ENCODE assay signal across 16 mouse cellular contexts in genomic region chr4:150450081-150450691, GRCm38 (mm10).
DNase-seq lines count a peak whose midpoint lies in the region; ATAC-seq and TF ChIP-seq lines count a peak whose summit lies in the region.
"Had no signal": no experiment of that assay in that cellular context is flagged by ENCODE, and none has a peak within 500 bp of the region (broad histone marks: within the 10 kb centered on the region; RNA-seq: fewer than 3 reads in every experiment).

No protein-coding gene starts in this region.

- no peak for TF ChIP-seq CTCF in layer of hippocampus, adult 2 months (conservative IDR thresholded peaks at IDR 0.05)
- no peak for TF ChIP-seq CTCF in MEL (IDR thresholded peaks at IDR 0.05 in 2 of 3, conservative IDR thresholded peaks at IDR 0.05 in 1 of 3; ENCODE audit: control insufficient read depth in 1 of 3, insufficient read depth in 1 of 3, low read depth in 2 of 3, low read length in 3 of 3, poor library complexity in 1 of 3, severe bottlenecking in 1 of 3)

- no peak for TF ChIP-seq RAD21 in MEL (IDR thresholded peaks at IDR 0.05; ENCODE audit: low read depth, low read length)

- H3K4me1 ChIP-seq in MEL (ENCODE audit: control insufficient read depth in 1 of 2, insufficient read depth in 2 of 2, low read length in 2 of 2), result peaks cover 12 to 25% of the 10 kb centered on the region in 2 experiments

- H3K9ac ChIP-seq in MEL (ENCODE audit: control insufficient read depth, low read depth, low read length, poor library complexity, severe bottlenecking), result no peak overlapping the region
- H3K9ac ChIP-seq: embryonic facial prominence, embryonic 13.5 days; neural tube, embryonic 12.5 days had no signal

- TF ChIP-seq POLR2A in MEL (IDR thresholded peaks at IDR 0.05; ENCODE audit: control insufficient read depth in 1 of 2, insufficient read depth in 1 of 2, low read depth in 1 of 2, low read length in 2 of 2, poor library complexity in 1 of 2), result no peak

- no peaks in the 10 kb centered on the region for H3K27me3 ChIP-seq in MEL (ENCODE audit: control insufficient read depth in 1 of 2, insufficient read depth in 2 of 2, low read length in 2 of 2)
- H3K27me3 ChIP-seq: embryonic facial prominence, embryonic 13.5 days; neural tube, embryonic 12.5 days had no signal

- ATAC-seq in granulocyte monocyte progenitor cell, adult 5-6 weeks (replicated peaks; ENCODE audit: poor library complexity, severe bottlenecking), result peak; percentile 93
- peak; percentile 71 for ATAC-seq in megakaryocyte progenitor cell, adult 5-6 weeks (replicated peaks; ENCODE audit: poor library complexity)

- no peak for DNase-seq in layer of hippocampus, adult 2 months (ENCODE audit: low spot score in 2 of 2)
- no peak for DNase-seq in layer of hippocampus, adult 9-10 months (ENCODE audit: low spot score)
- DNase-seq in MEL (ENCODE audit: low read depth, low spot score), result peak; percentile 55
- no peak for DNase-seq in cerebellum, postnatal 4 days (ENCODE audit: low spot score in 2 of 2)
- no peak for DNase-seq in right cerebral cortex, postnatal 14 days
- DNase-seq: cerebellum, postnatal 25 days; heart, postnatal 36 days; kidney, adult 9 months; layer of hippocampus, adult 9-11 months; lung, adult 18-20 months; right cerebral cortex, adult 18-20 months; thymus, adult 2 months had no signal

- peaks cover 0 to 32% of the 10 kb centered on the region in 2 experiments; a peak in 2 of 4 replicates for H3K36me3 ChIP-seq in MEL (ENCODE audit: control insufficient read depth in 1 of 2, insufficient read depth in 2 of 2, low read length in 2 of 2)
- H3K36me3 ChIP-seq: embryonic facial prominence, embryonic 13.5 days; neural tube, embryonic 12.5 days had no signal

- H3K79me2 ChIP-seq in MEL (ENCODE audit: control insufficient read depth, insufficient read depth, low read length, poor library complexity), result no peaks in the 10 kb centered on the region

- H3K27ac ChIP-seq in layer of hippocampus, adult 2 months, result peak overlapping the region; percentile 67
- H3K27ac ChIP-seq in MEL (ENCODE audit: control insufficient read depth, low read depth, low read length), result no peak overlapping the region; the same call in 1 of the 2 replicates
- H3K27ac ChIP-seq: embryonic facial prominence, embryonic 13.5 days; neural tube, embryonic 12.5 days had no signal

- no peak overlapping the region for H3K4me3 ChIP-seq in layer of hippocampus, adult 2 months
- no peak overlapping the region for H3K4me3 ChIP-seq in MEL (ENCODE audit: control insufficient read depth in 1 of 2, insufficient read depth in 1 of 2, low read depth in 2 of 2, low read length in 2 of 2)
- H3K4me3 ChIP-seq: embryonic facial prominence, embryonic 13.5 days; neural tube, embryonic 12.5 days had no signal

- no peaks in the 10 kb centered on the region for H3K9me3 ChIP-seq in MEL (replicated peaks; ENCODE audit: insufficient read depth, low read length)
- H3K9me3 ChIP-seq: embryonic facial prominence, embryonic 13.5 days; neural tube, embryonic 12.5 days had no signal

- TF ChIP-seq EP300 in MEL (IDR thresholded peaks at IDR 0.05; ENCODE audit: low read depth in 1 of 2, low read length in 2 of 2), result peak in 1 of 2 experiments; percentile 59; a peak in 2 of 4 replicates

TF ChIP-seq in MEL, 35 proteins besides CTCF, POLR2A, EP300 and RAD21:
- TF ChIP-seq TAL1 (IDR thresholded peaks at IDR 0.05; ENCODE audit: low read length) (peak; percentile 49), ZC3H11A (IDR thresholded peaks at IDR 0.05; ENCODE audit: low read depth, low read length) (no peak), NRF1 (IDR thresholded peaks at IDR 0.05; ENCODE audit: insufficient read depth, low read depth, low read length, poor library complexity, severe bottlenecking) (no peak), KAT2A (conservative IDR thresholded peaks at IDR 0.05; ENCODE audit: low read depth, low read length) (no peak), TCF12 (IDR thresholded peaks at IDR 0.05; ENCODE audit: low read depth, low read length) (peak; percentile 16; the same call in 1 of the 2 replicates), ETS1 (IDR thresholded peaks at IDR 0.05; ENCODE audit: low read depth, low read length) (peak; percentile 31; the same call in 1 of the 2 replicates), SIN3A (IDR thresholded peaks at IDR 0.05; ENCODE audit: low read length) (0 out of 2 replicates have a peak, but pooled peaks have one; percentile 15)
